Mouse (Mus musculus) spleen, adult 2 months (tissue): ENCODE data around the gene Stard3. TPM values are rescaled to one million over a fixed set of nuclear protein-coding genes. Genes with fewer than 3 reads are reported as not detected.

ENCODE experiments used
- DNase-seq, 2 experiments: peaks; one replicate each; pipeline versions ENCODE4 v3.0.0 to v3.0.0-alpha.2; 2012 to 2021; ENCODE audit warnings: low spot score in 2 of 2, low read depth in 1 of 2
- H3K27ac ChIP-seq: fragments of 200-500 bp; 2 replicates; pipeline ENCODE4 v1.5.1; 2012; ENCODE audit warnings: low read length, inconsistent platforms; ENCODE audit not compliant: insufficient read depth
- H3K27me3 ChIP-seq: fragments of 200-500 bp; 2 replicates; pipeline ENCODE4 v1.6.1; 2012; ENCODE audit warnings: mild to moderate bottlenecking, moderate library complexity, low read length, inconsistent platforms; ENCODE audit not compliant: control insufficient read depth, insufficient read depth
- H3K36me3 ChIP-seq: fragments of 200-500 bp; 2 replicates; pipeline ENCODE4 v1.6.1; 2012; ENCODE audit warnings: mild to moderate bottlenecking, low read length, inconsistent platforms; ENCODE audit not compliant: control insufficient read depth, insufficient read depth
- H3K4me1 ChIP-seq: fragments of 200-500 bp; 2 replicates; pipeline ENCODE4 v1.6.1; 2011; ENCODE audit warnings: inconsistent platforms; ENCODE audit not compliant: control insufficient read depth, insufficient read depth, insufficient read length
- H3K4me3 ChIP-seq: fragments of 200-500 bp; 2 replicates; pipeline ENCODE4 v1.5.1; 2011; ENCODE audit warnings: mild to moderate bottlenecking, inconsistent platforms; ENCODE audit not compliant: insufficient read depth, insufficient read length; ENCODE audit errors: extremely low read depth
- CTCF ChIP-seq: fragments of 200-500 bp; IDR thresholded peaks from 2 replicates; pipeline ENCODE4 v1.5.1; 2011; ENCODE audit warnings: mild to moderate bottlenecking, inconsistent platforms; ENCODE audit not compliant: insufficient read depth, insufficient read length, insufficient replicate concordance; ENCODE audit errors: extremely low read depth
- POLR2A ChIP-seq: fragments of 200-500 bp; IDR thresholded peaks from 2 replicates; pipeline ENCODE4 v1.6.1; 2011; ENCODE audit warnings: low read depth, low read length, inconsistent platforms
- WGBS: fragments of 180-500 bp; shearing (Covaris S2); methylation state at CpG from one replicate; pipeline ENCODE4 v1.1.7; 2018; 5-methylcytosine and 5-hydroxymethylcytosine counted together
- polyA plus RNA-seq: library from polyadenylated mRNA; depleted of rRNA; stranded (reverse); fragments of >200 nt; gene quantifications from 2 replicates; pipeline ENCODE4 v1.2.3, GENCODE M21; 2012

Gene Stard3
- polyA plus RNA-seq, 1 experiment = 70.7 TPM

DNA sequence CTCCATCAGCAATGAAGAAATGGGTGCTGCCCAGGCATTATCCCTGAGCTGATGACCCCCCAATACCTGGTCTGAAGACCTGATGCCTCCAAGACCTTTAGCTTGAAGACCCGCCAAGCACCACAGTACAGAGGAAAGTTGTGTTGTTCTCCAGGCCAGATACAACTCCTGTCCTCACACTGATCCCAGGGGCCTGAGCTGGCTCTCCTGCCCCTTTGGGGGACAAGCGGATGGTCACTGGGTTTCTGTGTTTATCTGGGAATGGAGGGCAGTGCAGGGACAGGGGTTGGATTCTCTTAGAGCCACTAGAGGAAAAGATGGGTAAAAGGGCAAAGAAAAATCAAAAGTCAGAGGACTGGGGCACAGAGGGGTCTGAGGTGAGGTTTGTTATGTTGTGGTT is 38.2 kb upstream of the Stard3 start:
- no peak overlapping the region for H3K4me3 ChIP-seq
- no peak for DNase-seq
- H3K27me3 ChIP-seq = peaks cover 36% of the 10 kb centered on the region
- no peaks in the 10 kb centered on the region for H3K4me1 ChIP-seq
- H3K27ac ChIP-seq = no peak overlapping the region
- 17% methylated on average over 2 of the region's 2 CpGs for WGBS
- TF ChIP-seq POLR2A = no peak
- TF ChIP-seq CTCF = no peak
- H3K36me3 ChIP-seq = no peaks in the 10 kb centered on the region

DNA sequence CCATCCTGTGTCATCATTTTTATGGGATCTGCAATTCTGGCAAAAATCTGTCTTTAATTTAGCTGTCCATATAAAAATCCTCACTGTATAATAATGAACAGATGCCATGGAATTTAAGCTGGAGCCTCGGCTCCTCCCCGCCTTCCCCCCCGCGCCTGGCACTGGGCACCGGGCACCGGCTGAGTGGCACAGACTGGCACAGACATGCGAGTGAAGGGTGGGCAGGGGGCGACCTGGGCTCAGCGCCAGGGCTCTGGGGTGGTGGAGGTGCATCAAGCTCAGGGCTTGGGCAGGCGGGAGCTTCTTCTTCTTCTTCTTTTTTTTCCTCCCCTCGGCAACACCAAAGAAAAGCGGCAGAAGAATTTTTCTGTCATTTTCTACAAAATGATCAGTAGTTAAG is 37.8 kb upstream of the Stard3 start:
- WGBS = 16% methylated on average over 12 of the region's 12 CpGs
- H3K27ac ChIP-seq = no peak overlapping the region
- DNase-seq = no peak
- no peak overlapping the region for H3K4me3 ChIP-seq
- H3K4me1 ChIP-seq = no peaks in the 10 kb centered on the region
- peaks cover 38% of the 10 kb centered on the region for H3K27me3 ChIP-seq
- no peaks in the 10 kb centered on the region for H3K36me3 ChIP-seq
- TF ChIP-seq CTCF (no peak), POLR2A (no peak)

DNA sequence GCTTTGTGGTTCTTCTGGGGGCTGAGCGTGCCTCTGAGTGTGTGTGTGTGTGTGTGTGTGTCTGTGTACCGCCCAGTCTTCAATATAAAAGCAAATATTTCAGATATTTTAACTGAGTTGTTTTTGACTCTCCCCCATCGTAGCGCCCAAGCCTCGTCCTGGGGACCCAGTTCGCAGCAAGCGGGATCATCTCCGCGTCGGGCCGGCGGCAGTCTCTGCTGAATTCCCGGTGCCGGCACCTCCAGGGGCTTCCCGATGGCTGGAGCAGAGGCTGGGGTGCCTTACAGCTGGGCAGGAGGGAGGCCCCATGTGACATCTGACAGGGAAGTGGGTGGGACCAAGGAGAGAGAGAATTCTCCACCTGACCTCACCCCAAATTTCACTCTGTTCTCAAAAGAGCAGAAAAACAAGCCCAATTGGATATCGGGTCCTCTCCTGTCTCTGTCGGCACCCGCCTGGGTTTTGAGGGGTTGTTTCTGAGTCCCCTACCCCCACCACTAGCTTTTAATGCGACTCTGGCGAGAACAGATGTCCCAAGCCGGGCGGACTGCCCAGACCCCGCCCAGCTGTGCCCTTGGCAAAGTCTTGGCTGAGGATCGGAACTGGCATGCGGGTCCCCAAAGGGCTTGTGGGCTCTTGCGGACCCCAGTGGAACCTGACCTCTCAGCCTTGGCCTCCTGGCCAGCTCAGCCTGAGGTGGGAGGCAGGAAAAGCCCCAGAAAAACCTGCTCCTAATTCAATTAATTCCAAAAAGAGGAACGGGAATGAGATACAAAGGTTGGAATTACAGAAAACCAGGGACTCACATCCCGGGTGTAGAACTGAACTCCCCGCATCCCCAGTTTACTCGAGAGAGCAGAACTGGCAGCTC is 37.1 kb upstream of the Stard3 start:
- Histone ChIP-seq H3K36me3 (no peaks in the 10 kb centered on the region), H3K27ac (no peak overlapping the region), H3K27me3 (peaks cover 43% of the 10 kb centered on the region), H3K4me3 (no peak overlapping the region), H3K4me1 (no peaks in the 10 kb centered on the region)
- no peak for DNase-seq
- TF ChIP-seq CTCF = no peak
- no peak for TF ChIP-seq POLR2A
- WGBS = 5% methylated on average over 30 of the region's 30 CpGs

- H3K27ac ChIP-seq = no peak overlapping the region
- no peak overlapping the region for H3K4me3 ChIP-seq
- peaks cover 46% of the 10 kb centered on the region for H3K27me3 ChIP-seq
- no peaks in the 10 kb centered on the region for H3K36me3 ChIP-seq
- no peak for TF ChIP-seq POLR2A
- 0 out of 2 replicates have a peak, but pooled peaks cover under 1% of the 10 kb centered on the region for H3K4me1 ChIP-seq
- WGBS = 10% methylated on average over 5 of the region's 5 CpGs
- no peak for DNase-seq
Measured at GRCm38 (mm10) chr11:98321677-98322003, 36.5 kb upstream of the Stard3 start.

DNA sequence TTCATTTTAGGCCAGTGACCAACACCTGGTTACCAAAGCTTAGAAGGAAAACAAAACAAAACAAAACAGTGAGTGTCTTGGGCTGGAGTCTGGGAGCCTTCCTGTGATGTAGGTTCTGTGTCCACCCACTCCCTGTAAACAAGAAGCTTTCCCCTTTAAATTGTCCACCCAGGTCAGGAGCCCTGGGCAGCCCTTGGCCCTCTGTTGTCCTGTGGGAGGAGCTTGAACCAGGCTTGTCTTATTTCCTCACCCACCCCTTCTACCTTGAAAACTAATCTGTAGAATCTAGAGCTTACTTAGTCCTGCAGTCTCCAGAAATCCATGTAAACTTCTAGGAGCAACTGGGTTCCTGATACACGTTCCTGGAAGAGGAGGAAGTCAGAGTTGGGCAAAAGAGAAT is 36.0 kb upstream of the Stard3 start:
- no peak for TF ChIP-seq CTCF
- TF ChIP-seq POLR2A = no peak
- no peaks in the 10 kb centered on the region for H3K36me3 ChIP-seq

GRCm38 (mm10) chr11:98323136-98323866 is 34.9 kb upstream of the Stard3 start:
- TF ChIP-seq CTCF = no peak
- no peak for TF ChIP-seq POLR2A
- H3K27me3 ChIP-seq = peaks cover 57% of the 10 kb centered on the region
- no peak overlapping the region for H3K27ac ChIP-seq
- peaks cover 15% of the 10 kb centered on the region for H3K4me1 ChIP-seq
- H3K36me3 ChIP-seq = no peaks in the 10 kb centered on the region
- DNase-seq = no peak
- H3K4me3 ChIP-seq = no peak overlapping the region
- 12% methylated on average over 10 of the region's 10 CpGs for WGBS

More for the DNA sequence above, 36.0 kb upstream of the Stard3 start:
- Histone ChIP-seq H3K4me3 (no peak overlapping the region), H3K27ac (no peak overlapping the region), H3K27me3 (peaks cover 51% of the 10 kb centered on the region), H3K4me1 (peaks cover 6% of the 10 kb centered on the region)
- WGBS = 0% methylated on average over 1 of the region's 1 CpGs
- no peak for DNase-seq

DNA sequence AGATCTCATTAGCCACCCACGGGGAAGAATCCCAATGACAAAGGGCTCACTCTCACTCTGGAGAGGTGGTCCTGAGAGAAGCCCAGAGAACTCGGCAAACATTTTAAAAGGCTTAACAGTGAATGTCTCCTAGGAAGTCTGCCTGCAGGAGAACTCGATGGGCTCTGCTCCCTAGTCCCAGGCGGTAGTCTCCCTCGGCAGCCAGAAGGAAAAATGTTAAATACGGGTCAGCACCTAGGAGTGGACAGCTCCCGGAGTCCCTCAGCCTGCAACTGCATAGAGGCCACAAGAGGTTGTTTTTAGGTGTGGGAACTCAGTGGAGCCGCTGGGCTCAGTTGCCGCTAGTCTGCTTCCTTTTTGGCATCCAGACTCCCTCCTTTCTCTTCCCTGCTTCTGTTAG is 34.2 kb upstream of the Stard3 start:
- no peak for DNase-seq
- TF ChIP-seq CTCF = no peak
- TF ChIP-seq POLR2A = no peak
- WGBS = 3% methylated on average over 9 of the region's 9 CpGs

More for the DNA sequence above, 34.2 kb upstream of the Stard3 start:
- Histone ChIP-seq H3K36me3 (no peaks in the 10 kb centered on the region), H3K27ac (no peak overlapping the region), H3K4me3 (no peak overlapping the region), H3K27me3 (peaks cover 58% of the 10 kb centered on the region), H3K4me1 (peaks cover 15% of the 10 kb centered on the region)
